Mouse (Mus musculus) thymus, postnatal 0 days (tissue): ENCODE results near the gene Cd164l2. TPM values are rescaled to one million over a fixed set of nuclear protein-coding genes. Genes with fewer than 3 reads are reported as not detected.

Experiments used
- DNase-seq: peaks from one replicate; pipeline ENCODE4 v3.0.0-alpha.2; 2015; ENCODE audit warnings: low spot score
- polyA plus RNA-seq: library from polyadenylated mRNA; unstranded; fragments of >200 nt; fragmentation: Nextera tagmentation; extraction: Ambion mirVana; gene quantifications from 2 replicates; pipeline ENCODE4 v1.2.1, GENCODE M21; 2015

The Cd164l2 gene
- polyA plus RNA-seq = 0.86 and 1.1 TPM in 2 replicates

- DNase-seq = no peak
Measured at GRCm38 (mm10) chr4:133211751-133212561, at the start of gene Cd164l2, which contains the start of gene Gpr3. Gene Cd164l2 (plus strand): TSS chr4:133212131. Gene Gpr3 (minus strand): TSS chr4:133212536.

GRCm38 (mm10) chr4:133162196-133162595 is 49.7 kb upstream of the Cd164l2 start:
- peak; percentile 78 for DNase-seq

GRCm38 (mm10) chr4:133166773-133167172 is 45.2 kb upstream of the Cd164l2 start:
- DNase-seq = no peak

GRCm38 (mm10) chr4:133169237-133170055 is 42.5 kb upstream of the Cd164l2 start:
- peak; percentile 74 for DNase-seq

- no peak for DNase-seq
Measured at GRCm38 (mm10) chr4:133170056-133170524, 41.8 kb upstream of the Cd164l2 start.

GRCm38 (mm10) chr4:133170616-133171015 is 41.3 kb upstream of the Cd164l2 start:
- DNase-seq = no peak

GRCm38 (mm10) chr4:133172451-133172850 is 39.5 kb upstream of the Cd164l2 start:
- DNase-seq = no peak

GRCm38 (mm10) chr4:133174361-133174760 is 37.6 kb upstream of the Cd164l2 start:
- DNase-seq = peak; percentile 78

GRCm38 (mm10) chr4:133175274-133175673 is 36.7 kb upstream of the Cd164l2 start:
- no peak for DNase-seq

GRCm38 (mm10) chr4:133175998-133176760 is 35.8 kb upstream of the Cd164l2 start:
- no peak for DNase-seq

- no peak for DNase-seq
Measured at GRCm38 (mm10) chr4:133176761-133177403, 35.0 kb upstream of the Cd164l2 start.

- no peak for DNase-seq
Measured at GRCm38 (mm10) chr4:133178305-133178704, 33.6 kb upstream of the Cd164l2 start.

- no peak for DNase-seq
Measured at GRCm38 (mm10) chr4:133179258-133179657, 32.7 kb upstream of the Cd164l2 start.

- peak; percentile 50 for DNase-seq
Measured at GRCm38 (mm10) chr4:133182439-133183033, 29.4 kb upstream of the Cd164l2 start.

- DNase-seq = no peak
Measured at GRCm38 (mm10) chr4:133184031-133184897, 27.7 kb upstream of the Cd164l2 start.

GRCm38 (mm10) chr4:133184898-133185665 is 26.8 kb upstream of the Cd164l2 start:
- DNase-seq = no peak

- DNase-seq = no peak
Measured at GRCm38 (mm10) chr4:133185893-133186292, 26.0 kb upstream of the Cd164l2 start.

GRCm38 (mm10) chr4:133186856-133187255 is 25.1 kb upstream of the Cd164l2 start:
- no peak for DNase-seq

GRCm38 (mm10) chr4:133189396-133189795 is 22.5 kb upstream of the Cd164l2 start:
- DNase-seq = no peak
